Mouse (Mus musculus): ENCODE data around the gene Klc1. TPM values are rescaled to one million over a fixed set of nuclear protein-coding genes. Genes with fewer than 3 reads are reported as not detected.

The Klc1 gene
- total and polyA plus RNA-seq, 2 experiments from 2014 or later = 90.9 to 129 TPM

DNA sequence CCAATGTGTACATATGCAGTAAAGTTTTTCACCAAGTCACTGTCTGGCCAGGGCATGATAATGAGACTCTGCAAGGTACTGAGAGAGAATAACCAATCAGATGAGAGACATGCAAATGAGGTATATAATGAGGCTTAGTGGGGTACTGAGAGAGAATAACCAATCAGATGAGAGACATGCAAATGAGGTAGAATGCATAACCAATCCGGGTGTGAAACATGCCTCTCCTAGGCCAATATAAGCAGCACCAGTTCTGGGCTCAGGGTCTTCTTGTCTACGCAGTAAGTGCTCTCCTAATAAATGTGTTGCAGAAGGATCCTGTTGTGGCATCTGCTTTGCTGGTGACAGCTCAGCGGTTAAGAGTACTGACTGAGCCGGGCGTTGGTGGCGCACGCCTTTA is 42.1 kb upstream of the Klc1 start:
- Histone ChIP-seq H3K9me3 (replicated peaks; ENCODE audit: control insufficient read depth, low read length) (no peaks in the 10 kb centered on the region), H3K9ac (replicated peaks; ENCODE audit: low read depth, low read length) (no peak overlapping the region), H3K27me3 (ENCODE audit: control insufficient read depth, insufficient read depth, low read length) (no peaks in the 10 kb centered on the region), H3K4me1 (ENCODE audit: control insufficient read depth, insufficient read depth) (peaks cover 14% of the 10 kb centered on the region), H3K36me3 (replicated peaks; ENCODE audit: control insufficient read depth, insufficient read depth, low read length) (peaks cover under 1% of the 10 kb centered on the region; the same call in 1 of the 2 replicates), H3K4me3 (ENCODE audit: low read depth, low read length) (no peak overlapping the region), H3K4me2 (ENCODE audit: low read depth, low read length) (no peak overlapping the region), H3K27ac (ENCODE audit: low read depth) (no peak overlapping the region)
- TF ChIP-seq EP300 (IDR thresholded peaks at IDR 0.05; ENCODE audit: low read depth) (no peak), CTCF (IDR thresholded peaks at IDR 0.05; ENCODE audit: low read depth) (no peak)
- ATAC-seq (ENCODE audit: insufficient read depth, low read depth) (no peak), DNase-seq (ENCODE audit: low spot score) (no peak)
- WGBS = 95% methylated on average over 7 of the region's 7 CpGs

- no peak overlapping the region for H3K9ac ChIP-seq (replicated peaks; ENCODE audit: low read depth, low read length)
- ATAC-seq (ENCODE audit: insufficient read depth, low read depth) = no peak
- H3K36me3 ChIP-seq (replicated peaks; ENCODE audit: control insufficient read depth, insufficient read depth, low read length) = no peaks in the 10 kb centered on the region
- H3K27ac ChIP-seq (ENCODE audit: low read depth) = no peak overlapping the region
- no peaks in the 10 kb centered on the region for H3K27me3 ChIP-seq (ENCODE audit: control insufficient read depth, insufficient read depth, low read length)
- peaks cover 5% of the 10 kb centered on the region for H3K4me1 ChIP-seq (ENCODE audit: control insufficient read depth, insufficient read depth)
- no peaks in the 10 kb centered on the region for H3K9me3 ChIP-seq (replicated peaks; ENCODE audit: control insufficient read depth, low read length)
- no peak overlapping the region for H3K4me2 ChIP-seq (ENCODE audit: low read depth, low read length)
- TF ChIP-seq CTCF (IDR thresholded peaks at IDR 0.05; ENCODE audit: low read depth) (no peak), EP300 (IDR thresholded peaks at IDR 0.05; ENCODE audit: low read depth) (no peak)
- WGBS = 53% methylated on average over 8 of the region's 8 CpGs
- no peak for DNase-seq (ENCODE audit: low spot score)
- H3K4me3 ChIP-seq (ENCODE audit: low read depth, low read length) = no peak overlapping the region
Observed at GRCm38 (mm10) chr12:111718656-111719055, 40.0 kb upstream of the Klc1 start.

DNA sequence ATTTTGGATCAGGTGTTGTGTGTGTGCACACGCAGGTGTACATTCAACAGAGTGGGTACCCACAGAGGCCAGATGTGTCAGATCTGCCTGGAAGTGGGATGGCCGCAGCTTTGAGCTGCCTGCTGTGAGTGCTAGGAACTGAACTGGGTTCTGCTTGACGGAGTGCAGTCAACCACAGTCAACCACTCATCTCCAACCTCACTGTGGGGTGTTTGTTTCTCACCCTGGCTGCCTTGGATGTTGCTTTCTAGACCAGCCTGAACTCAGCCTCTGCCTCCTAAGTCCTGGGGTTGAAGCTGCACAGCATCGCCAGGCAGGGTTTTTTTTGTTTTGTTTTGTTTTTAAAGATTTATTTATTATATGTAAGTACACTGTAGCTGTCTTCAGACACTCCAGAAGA is 38.4 kb upstream of the Klc1 start:
- Histone ChIP-seq H3K9ac (replicated peaks; ENCODE audit: low read depth, low read length) (no peak overlapping the region), H3K27ac (ENCODE audit: low read depth) (no peak overlapping the region), H3K27me3 (ENCODE audit: control insufficient read depth, insufficient read depth, low read length) (no peaks in the 10 kb centered on the region), H3K4me3 (ENCODE audit: low read depth, low read length) (no peak overlapping the region), H3K36me3 (replicated peaks; ENCODE audit: control insufficient read depth, insufficient read depth, low read length) (peaks cover 9% of the 10 kb centered on the region; the same call in 1 of the 2 replicates), H3K4me1 (ENCODE audit: control insufficient read depth, insufficient read depth) (no peaks in the 10 kb centered on the region), H3K4me2 (ENCODE audit: low read depth, low read length) (no peak overlapping the region), H3K9me3 (replicated peaks; ENCODE audit: control insufficient read depth, low read length) (no peaks in the 10 kb centered on the region)
- no peak for DNase-seq (ENCODE audit: low spot score)
- ATAC-seq (ENCODE audit: insufficient read depth, low read depth) = no peak
- 88% methylated on average over 4 of the region's 4 CpGs for WGBS
- TF ChIP-seq EP300 (IDR thresholded peaks at IDR 0.05; ENCODE audit: low read depth) (no peak), CTCF (IDR thresholded peaks at IDR 0.05; ENCODE audit: low read depth) (no peak)

GRCm38 (mm10) chr12:111722654-111723053 is 36.0 kb upstream of the Klc1 start:
- Histone ChIP-seq H3K36me3 (replicated peaks; ENCODE audit: control insufficient read depth, insufficient read depth, low read length) (peaks cover 9% of the 10 kb centered on the region; the same call in 1 of the 2 replicates), H3K4me1 (ENCODE audit: control insufficient read depth, insufficient read depth) (no peaks in the 10 kb centered on the region), H3K4me2 (ENCODE audit: low read depth, low read length) (no peak overlapping the region), H3K27ac (ENCODE audit: low read depth) (no peak overlapping the region), H3K9ac (replicated peaks; ENCODE audit: low read depth, low read length) (no peak overlapping the region), H3K4me3 (ENCODE audit: low read depth, low read length) (no peak overlapping the region), H3K27me3 (ENCODE audit: control insufficient read depth, insufficient read depth, low read length) (no peaks in the 10 kb centered on the region), H3K9me3 (replicated peaks; ENCODE audit: control insufficient read depth, low read length) (no peaks in the 10 kb centered on the region)
- ATAC-seq (ENCODE audit: insufficient read depth, low read depth) (no peak), DNase-seq (ENCODE audit: low spot score) (no peak)
- peak; percentile 63 for TF ChIP-seq CTCF (IDR thresholded peaks at IDR 0.05; ENCODE audit: low read depth)
- TF ChIP-seq EP300 (IDR thresholded peaks at IDR 0.05; ENCODE audit: low read depth) = no peak
- WGBS = 69% methylated on average over 9 of the region's 9 CpGs

DNA sequence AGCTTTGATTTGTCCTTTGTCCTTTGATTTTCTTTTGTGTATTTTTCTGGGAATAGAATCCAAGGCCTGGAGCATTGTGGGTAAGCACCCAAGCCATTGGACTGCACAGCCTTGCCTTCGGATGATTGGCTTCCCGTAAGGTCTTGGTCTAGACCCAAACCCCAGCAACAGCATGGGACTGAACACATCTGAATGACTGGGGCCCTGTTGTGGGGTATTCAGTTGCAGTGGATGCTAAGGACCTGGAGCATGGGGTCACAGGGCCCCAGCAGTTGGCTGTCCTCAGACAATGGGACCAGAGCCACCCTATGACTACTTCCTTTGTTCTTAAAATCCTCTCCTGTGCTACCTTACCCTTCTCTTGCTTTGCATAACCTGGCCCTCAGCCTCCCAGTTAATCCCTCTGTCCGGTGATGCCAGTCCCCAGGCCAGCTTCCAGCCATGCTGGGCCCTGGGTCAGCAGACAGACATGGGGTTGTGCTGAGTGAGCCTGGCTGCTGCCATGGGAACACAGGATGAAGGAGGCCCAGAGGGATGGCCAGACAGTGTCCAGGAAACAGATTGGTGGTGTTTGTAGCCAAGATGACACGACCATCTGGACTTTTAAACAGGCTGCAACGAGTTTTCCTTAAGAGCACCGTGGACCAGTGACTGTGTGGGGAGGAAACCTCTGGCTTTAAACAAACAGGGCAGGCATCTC is 33.9 kb upstream of the Klc1 start:
- TF ChIP-seq EP300 (IDR thresholded peaks at IDR 0.05; ENCODE audit: low read depth) (0 out of 2 replicates have a peak, but pooled peaks have one; percentile 49), CTCF (IDR thresholded peaks at IDR 0.05; ENCODE audit: low read depth) (no peak)
- Histone ChIP-seq H3K9ac (replicated peaks; ENCODE audit: low read depth, low read length) (no peak overlapping the region), H3K27ac (ENCODE audit: low read depth) (peak overlapping the region; percentile 72), H3K4me1 (ENCODE audit: control insufficient read depth, insufficient read depth) (no peaks in the 10 kb centered on the region), H3K36me3 (replicated peaks; ENCODE audit: control insufficient read depth, insufficient read depth, low read length) (peaks cover 19% of the 10 kb centered on the region; the same call in 1 of the 2 replicates), H3K4me3 (ENCODE audit: low read depth, low read length) (no peak overlapping the region), H3K9me3 (replicated peaks; ENCODE audit: control insufficient read depth, low read length) (no peaks in the 10 kb centered on the region), H3K4me2 (ENCODE audit: low read depth, low read length) (no peak overlapping the region), H3K27me3 (ENCODE audit: control insufficient read depth, insufficient read depth, low read length) (no peaks in the 10 kb centered on the region)
- DNase-seq (ENCODE audit: low spot score) (peak; percentile 63), ATAC-seq (ENCODE audit: insufficient read depth, low read depth) (peak; percentile 78)
- 71% methylated on average over 6 of the region's 6 CpGs for WGBS

Data from heart, postnatal 0 days (tissue).